Mouse (Mus musculus) hindbrain, embryonic 11.5 days (tissue): Measurements from ENCODE around the gene Nap1l4. TPM values are rescaled to one million over a fixed set of nuclear protein-coding genes. Genes with fewer than 3 reads are reported as not detected.

Experiments
- ATAC-seq: fragments of 200-750 bp; cut with Nextera tagmentation; 2 replicates; pipeline ENCODE4 v1.8.0; 2017; ENCODE audit warnings: mild to moderate bottlenecking, moderate TSS enrichment, moderate library complexity; ENCODE audit not compliant: low FRiP score
- DNase-seq: peaks from one replicate; pipeline ENCODE4 v3.0.0-alpha.2; 2015; ENCODE audit warnings: low spot score
- H3K27ac ChIP-seq: fragments of 300-500 bp; sonication (generic); 2 replicates; pipeline ENCODE4 v1.5.1; 2014; ENCODE audit warnings: mild to moderate bottlenecking, low read depth, low read length
- H3K27me3 ChIP-seq: fragments of 300-500 bp; sonication (generic); 2 replicates; pipeline ENCODE4 v1.6.1; 2014; ENCODE audit warnings: mild to moderate bottlenecking, low read length, moderate library complexity, mixed read lengths; ENCODE audit not compliant: control insufficient read depth, insufficient read depth
- H3K36me3 ChIP-seq: fragments of 300-500 bp; sonication (generic); 2 replicates; pipeline ENCODE4 v1.6.1; 2014; ENCODE audit warnings: mild to moderate bottlenecking, low read length, moderate library complexity, mixed read lengths; ENCODE audit not compliant: control insufficient read depth, insufficient read depth
- H3K4me1 ChIP-seq: fragments of 300-500 bp; sonication (generic); replicated peaks from 2 replicates; pipeline ENCODE4 v1.6.1; 2014; ENCODE audit warnings: low read length, mixed read lengths; ENCODE audit not compliant: control insufficient read depth, insufficient read depth
- H3K4me2 ChIP-seq: fragments of 300-500 bp; sonication (generic); replicated peaks from 2 replicates; pipeline ENCODE4 v1.6.1; 2014; ENCODE audit warnings: mild to moderate bottlenecking, low read depth, low read length
- H3K4me3 ChIP-seq: fragments of 300-500 bp; sonication (generic); 2 replicates; pipeline ENCODE4 v1.5.1; 2014; ENCODE audit warnings: low read depth, low read length
- H3K9ac ChIP-seq: fragments of 300-500 bp; sonication (generic); 2 replicates; pipeline ENCODE4 v1.6.1; 2014; ENCODE audit warnings: low read depth, low read length
- H3K9me3 ChIP-seq: fragments of 300-500 bp; sonication (generic); 2 replicates; pipeline ENCODE4 v1.6.1; 2016; ENCODE audit warnings: low read length; ENCODE audit not compliant: control insufficient read depth
- WGBS: fragments of 180-500 bp; shearing (Covaris S2); extraction: QIAGEN DNeasy Blood & Tissue Kit; methylation state at CpG from one replicate; pipeline ENCODE4 v1.1.7; 2014; 5-methylcytosine and 5-hydroxymethylcytosine counted together
- polyA plus RNA-seq: library from polyadenylated mRNA; unstranded; fragments of >200 nt; fragmentation: Nextera tagmentation; extraction: Ambion mirVana; gene quantifications from 2 replicates; pipeline ENCODE4 v1.2.1, GENCODE M21; 2014

The Nap1l4 gene
- 175 and 187 TPM in 2 replicates for polyA plus RNA-seq

GRCm38 (mm10) chr7:143548976-143549457 lies at the start of gene Nap1l4:
TSS of gene Nap1l4 (minus strand) at chr7:143549106.
- Histone ChIP-seq H3K4me2 (peak within 1 kb of the TSS; percentile 56), H3K9ac (peak within 1 kb of the TSS; percentile 92), H3K27ac (peak within 1 kb of the TSS; percentile 84), H3K27me3 (no peaks in the 10 kb centered on the region), H3K36me3 (no peaks in the 10 kb centered on the region), H3K9me3 (no peaks in the 10 kb centered on the region), H3K4me3 (peak within 1 kb of the TSS; percentile 94), H3K4me1 (no peaks in the 10 kb centered on the region)
- ATAC-seq (peak; percentile 98), DNase-seq (peak; percentile 99)
- under 1% methylated on average over 43 of the region's 43 CpGs for WGBS

GRCm38 (mm10) chr7:143594865-143595264 lies 46.0 kb upstream of the Nap1l4 start:
- DNase-seq: no peak
- no peak overlapping the region for H3K9ac ChIP-seq

DNA sequence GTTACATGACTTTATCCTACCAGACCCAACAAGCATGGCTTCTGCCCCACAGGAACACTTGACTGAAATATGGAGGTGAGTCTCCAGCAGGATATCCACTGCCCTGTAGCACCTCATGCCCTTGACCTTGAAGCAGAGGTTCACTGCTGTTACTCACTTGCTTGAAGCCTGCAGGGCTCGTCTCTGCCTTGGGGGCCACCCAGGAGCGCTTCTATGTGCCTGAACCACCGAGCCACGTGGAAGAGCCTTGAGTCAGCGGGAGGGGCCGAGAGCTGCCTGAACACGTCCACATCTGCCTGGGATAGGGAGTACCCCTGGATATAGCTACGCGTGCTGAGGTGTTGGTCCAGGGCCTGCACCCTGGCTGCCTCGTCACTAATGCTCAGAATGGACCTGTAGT lies 43.3 kb upstream of the Nap1l4 start:
- Histone ChIP-seq H3K9ac (no peak overlapping the region), H3K4me2 (no peak overlapping the region), H3K36me3 (peaks cover 5% of the 10 kb centered on the region; the same call in 1 of the 2 replicates), H3K4me1 (no peaks in the 10 kb centered on the region), H3K9me3 (no peaks in the 10 kb centered on the region), H3K27ac (no peak overlapping the region), H3K27me3 (no peaks in the 10 kb centered on the region), H3K4me3 (no peak overlapping the region)
- no peak for DNase-seq
- 78% methylated on average over 8 of the region's 10 CpGs for whole genome bisulfite sequencing
- ATAC-seq: no peak

More at GRCm38 (mm10) chr7:143594865-143595264, 46.0 kb upstream of the Nap1l4 start:
- ATAC-seq: no peak
- WGBS: 94% methylated on average over 5 of the region's 5 CpGs
- no peak overlapping the region for H3K4me2 ChIP-seq
- H3K27ac ChIP-seq: no peak overlapping the region
- H3K27me3 ChIP-seq: no peaks in the 10 kb centered on the region
- H3K4me3 ChIP-seq: no peak overlapping the region
- 0 out of 2 replicates have a peak, but pooled peaks cover 3% of the 10 kb centered on the region for H3K4me1 ChIP-seq
- no peaks in the 10 kb centered on the region for H3K9me3 ChIP-seq
- 0 out of 2 replicates have a peak, but pooled peaks cover 5% of the 10 kb centered on the region for H3K36me3 ChIP-seq

- H3K4me2 ChIP-seq: no peak overlapping the region
- H3K27me3 ChIP-seq: no peaks in the 10 kb centered on the region
- peaks cover 6% of the 10 kb centered on the region; the same call in 1 of the 2 replicates for H3K36me3 ChIP-seq
- H3K27ac ChIP-seq: no peak overlapping the region
- ATAC-seq (no peak), DNase-seq (no peak)
- no peaks in the 10 kb centered on the region for H3K4me1 ChIP-seq
- 89% methylated on average over 4 of the region's 4 CpGs for WGBS
- H3K9ac ChIP-seq: no peak overlapping the region
- no peaks in the 10 kb centered on the region for H3K9me3 ChIP-seq
- no peak overlapping the region for H3K4me3 ChIP-seq
Measured at GRCm38 (mm10) chr7:143588006-143588405, 39.1 kb upstream of the Nap1l4 start.

DNA sequence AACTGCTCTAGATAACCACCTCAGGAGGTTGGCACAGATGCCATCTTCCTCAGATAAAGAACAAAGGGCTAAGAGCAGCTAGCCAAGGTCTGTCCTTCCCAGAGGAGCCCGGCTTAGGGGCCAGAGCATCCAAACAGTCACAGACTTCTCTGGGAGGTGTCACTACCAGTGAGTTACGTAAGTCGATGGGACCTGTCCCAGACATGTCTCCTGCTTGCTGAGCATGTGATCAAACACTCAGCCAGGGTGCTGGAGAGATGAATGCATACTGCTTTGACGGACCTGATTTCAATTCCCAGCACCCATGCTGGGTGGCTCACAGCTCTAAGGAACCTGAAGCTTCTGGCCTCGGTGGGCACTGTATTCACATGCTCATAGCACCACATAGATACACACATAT lies 38.7 kb upstream of the Nap1l4 start:
- 90% methylated on average over 5 of the region's 5 CpGs for WGBS
- H3K27me3 ChIP-seq: no peaks in the 10 kb centered on the region
- H3K9me3 ChIP-seq: no peaks in the 10 kb centered on the region
- H3K36me3 ChIP-seq: peaks cover 6% of the 10 kb centered on the region; the same call in 1 of the 2 replicates
- H3K4me1 ChIP-seq: no peaks in the 10 kb centered on the region
- no peak overlapping the region for H3K4me3 ChIP-seq
- no peak overlapping the region for H3K4me2 ChIP-seq
- DNase-seq (no peak), ATAC-seq (no peak)
- H3K27ac ChIP-seq: no peak overlapping the region
- no peak overlapping the region for H3K9ac ChIP-seq

GRCm38 (mm10) chr7:143583956-143584355 lies 35.0 kb upstream of the Nap1l4 start:
- peak; percentile 79 for DNase-seq
- ATAC-seq: no peak
- no peaks in the 10 kb centered on the region for H3K4me1 ChIP-seq
- H3K27me3 ChIP-seq: no peaks in the 10 kb centered on the region
- H3K4me2 ChIP-seq: no peak overlapping the region
- H3K36me3 ChIP-seq: peaks cover 8% of the 10 kb centered on the region; the same call in 1 of the 2 replicates
- no peak overlapping the region for H3K27ac ChIP-seq
- H3K9ac ChIP-seq: no peak overlapping the region
- no peaks in the 10 kb centered on the region for H3K9me3 ChIP-seq
- H3K4me3 ChIP-seq: no peak overlapping the region
- WGBS: 57% methylated on average over 3 of the region's 3 CpGs

DNA sequence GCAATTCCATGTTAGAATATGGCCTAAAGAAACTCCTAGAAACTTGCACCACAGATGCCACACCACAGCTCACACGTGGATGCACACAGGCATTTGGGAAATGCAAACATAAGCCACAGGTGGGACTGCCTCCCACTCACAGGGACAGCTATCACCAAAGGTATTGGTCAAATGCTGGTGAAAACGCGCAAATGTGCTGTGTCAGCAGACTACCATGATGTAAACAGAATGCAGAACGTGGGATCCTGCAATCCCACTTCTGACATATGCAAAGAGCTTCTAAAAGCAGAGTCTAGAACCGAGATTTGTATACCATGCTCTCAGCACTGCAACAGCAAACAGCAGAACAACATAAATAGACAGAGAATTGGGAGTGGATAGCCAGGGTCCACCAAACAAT lies 34.1 kb upstream of the Nap1l4 start:
- no peak overlapping the region for H3K4me3 ChIP-seq
- no peaks in the 10 kb centered on the region for H3K9me3 ChIP-seq
- H3K27me3 ChIP-seq: no peaks in the 10 kb centered on the region
- H3K9ac ChIP-seq: no peak overlapping the region
- DNase-seq (no peak), ATAC-seq (no peak)
- H3K4me2 ChIP-seq: no peak overlapping the region
- no peaks in the 10 kb centered on the region for H3K4me1 ChIP-seq
- no peak overlapping the region for H3K27ac ChIP-seq
- WGBS: 94% methylated on average over 5 of the region's 5 CpGs
- H3K36me3 ChIP-seq: peaks cover 8% of the 10 kb centered on the region; the same call in 1 of the 2 replicates

DNA sequence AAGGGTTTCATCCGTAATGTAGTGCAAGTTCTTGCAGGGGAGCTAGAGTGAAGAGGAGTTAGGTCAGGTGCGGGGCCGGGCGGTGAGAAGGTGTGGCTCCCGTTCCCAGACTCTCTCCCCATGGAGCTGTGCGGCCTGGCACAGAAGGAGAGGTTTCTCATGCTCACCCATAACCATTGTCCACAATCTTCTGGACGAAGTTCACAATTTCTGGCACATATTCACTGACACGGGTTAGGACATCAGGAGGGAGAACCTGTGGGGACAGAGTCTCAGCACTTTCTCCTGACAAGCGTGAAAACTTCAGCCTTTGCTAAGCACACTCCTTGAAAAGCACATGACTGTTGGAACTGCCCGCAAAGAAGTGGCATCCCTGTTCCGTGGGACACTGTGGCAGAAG lies 26.8 kb upstream of the Nap1l4 start:
- Histone ChIP-seq H3K36me3 (peaks cover 8% of the 10 kb centered on the region; the same call in 1 of the 2 replicates), H3K27ac (no peak overlapping the region), H3K9me3 (no peaks in the 10 kb centered on the region), H3K9ac (no peak overlapping the region), H3K4me3 (no peak overlapping the region), H3K27me3 (no peaks in the 10 kb centered on the region), H3K4me2 (no peak overlapping the region), H3K4me1 (no peaks in the 10 kb centered on the region)
- no peak for DNase-seq
- ATAC-seq: no peak
- 92% methylated on average over 11 of the region's 11 CpGs for WGBS

GRCm38 (mm10) chr7:143565648-143566039 lies 16.7 kb upstream of the Nap1l4 start:
- H3K27me3 ChIP-seq: no peaks in the 10 kb centered on the region
- no peaks in the 10 kb centered on the region for H3K4me1 ChIP-seq
- peaks cover 23% of the 10 kb centered on the region for H3K36me3 ChIP-seq
- 93% methylated on average over 3 of the region's 3 CpGs for WGBS
- H3K4me3 ChIP-seq: no peak overlapping the region
- no peak overlapping the region for H3K27ac ChIP-seq
- no peak overlapping the region for H3K9ac ChIP-seq
- no peaks in the 10 kb centered on the region for H3K9me3 ChIP-seq
- no peak for ATAC-seq
- H3K4me2 ChIP-seq: no peak overlapping the region
- no peak for DNase-seq
